Mouse (Mus musculus): ENCODE measurements around the gene Eif4a2. TPM values are rescaled to one million over a fixed set of nuclear protein-coding genes. Genes with fewer than 3 reads are reported as not detected.
"Not testable (repeated sequence)": the region's sequence is repeated elsewhere in the genome, so short reads cannot be mapped to it uniquely, and the experiment has no call there.

The Eif4a2 gene
- polyA plus RNA-seq (2012; rRNA removed): 624 and 781 TPM in 2 replicates

GRCm38 (mm10) chr16:23107231-23107942 lies at the start of gene Eif4a2:
TSS of gene Eif4a2 (plus strand) at chr16:23107444.
- peak; percentile 95 for DNase-seq (ENCODE audit: low spot score)

GRCm38 (mm10) chr16:23057668-23058447 lies 49.4 kb upstream of the Eif4a2 start, which contains the start of gene Kng1:
TSS of gene Kng1 (plus strand) at chr16:23057865.
- DNase-seq (ENCODE audit: low spot score): not testable (repeated sequence)

DNA sequence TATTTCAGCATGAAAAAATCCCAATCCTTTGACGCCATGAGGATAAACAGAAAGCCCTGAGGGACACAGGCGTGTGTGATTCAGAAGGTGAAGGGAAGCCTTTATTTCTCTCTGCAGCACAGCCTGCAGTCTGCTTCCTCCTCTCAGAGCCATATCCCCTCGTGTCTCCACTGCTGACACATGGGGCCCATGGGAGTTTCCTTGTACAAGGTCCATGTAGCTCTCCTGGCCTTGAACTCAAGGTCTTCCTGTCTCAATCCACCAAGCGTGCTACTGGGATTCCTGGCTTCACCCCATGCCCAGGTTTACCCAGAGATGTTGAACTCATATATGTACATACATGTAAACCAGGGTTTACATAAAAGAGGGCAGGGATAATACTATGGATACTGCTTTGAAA lies 47.6 kb upstream of the Eif4a2 start:
- DNase-seq (ENCODE audit: low spot score): not testable (repeated sequence)

GRCm38 (mm10) chr16:23060781-23061325 lies 46.4 kb upstream of the Eif4a2 start:
- not testable (repeated sequence) for DNase-seq (ENCODE audit: low spot score)

GRCm38 (mm10) chr16:23077516-23077915 lies 29.7 kb upstream of the Eif4a2 start:
- DNase-seq (ENCODE audit: low spot score): not testable (repeated sequence)

GRCm38 (mm10) chr16:23087159-23087558 lies 20.1 kb upstream of the Eif4a2 start:
- DNase-seq (ENCODE audit: low spot score): not testable (repeated sequence)

DNA sequence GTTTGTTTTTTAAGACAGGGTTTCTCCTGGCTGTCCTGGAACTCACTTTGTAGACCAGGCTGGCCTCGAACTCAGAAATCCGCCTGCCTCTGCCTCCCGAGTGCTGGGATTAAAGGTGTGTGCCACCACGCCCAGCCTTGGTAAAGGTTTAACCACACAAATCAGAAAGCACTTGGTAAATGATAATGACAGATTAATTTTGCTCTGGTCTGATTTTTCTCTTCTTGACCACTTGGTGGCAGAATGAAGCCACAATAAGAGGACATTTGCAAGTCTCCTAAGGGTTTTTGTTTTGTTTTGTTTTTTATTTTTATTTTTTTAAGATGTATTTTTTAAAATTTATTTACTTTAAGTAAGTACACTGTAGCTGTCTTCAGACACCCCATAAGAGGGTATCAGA lies 19.5 kb upstream of the Eif4a2 start:
- not testable (repeated sequence) for DNase-seq (ENCODE audit: low spot score)

GRCm38 (mm10) chr16:23088491-23088890 lies 18.8 kb upstream of the Eif4a2 start:
- not testable (repeated sequence) for DNase-seq (ENCODE audit: low spot score)

DNA sequence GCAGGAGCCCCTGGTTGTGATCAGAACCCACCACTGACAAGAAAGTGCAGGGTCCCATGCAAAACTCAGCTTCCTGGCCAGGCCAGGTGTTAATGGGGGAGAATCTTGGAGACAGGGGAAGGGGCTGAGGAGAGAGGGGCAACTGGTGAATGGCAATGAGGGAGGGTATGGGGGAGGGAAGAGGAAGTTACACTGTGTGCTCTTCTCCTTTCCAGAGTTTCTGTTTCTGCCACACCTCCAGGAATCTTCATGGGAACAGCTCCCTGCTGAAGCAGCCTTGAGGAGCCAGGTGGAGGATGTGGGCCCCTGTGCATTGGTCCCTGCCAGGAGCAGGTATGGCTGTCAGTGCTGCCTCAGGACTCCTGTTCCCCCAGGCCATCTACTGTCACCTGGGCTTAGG lies 15.9 kb upstream of the Eif4a2 start:
- DNase-seq (ENCODE audit: low spot score): not testable (repeated sequence)

- DNase-seq (ENCODE audit: low spot score): no peak
Observed at GRCm38 (mm10) chr16:23093321-23093953, 13.8 kb upstream of the Eif4a2 start.

DNA sequence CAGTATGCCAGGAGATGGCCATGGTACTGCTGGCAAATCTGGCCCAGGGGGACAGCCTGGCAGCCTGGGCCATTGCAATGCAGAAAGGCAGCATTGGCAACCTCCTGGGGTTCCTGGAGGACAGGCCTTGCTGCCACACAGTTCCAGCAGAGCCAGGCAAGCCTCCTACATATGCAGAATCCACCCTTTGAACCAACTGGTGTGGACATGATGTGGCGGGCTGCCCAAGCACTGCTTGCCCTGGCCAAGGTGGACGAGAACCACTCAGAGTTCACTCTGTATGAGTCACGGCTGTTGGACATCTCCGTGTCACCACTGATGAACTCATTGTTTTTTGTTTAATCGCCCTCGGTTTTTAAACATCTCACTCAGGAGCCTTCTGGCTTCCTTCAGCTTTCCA lies 13.1 kb upstream of the Eif4a2 start:
- no peak for DNase-seq (ENCODE audit: low spot score)

GRCm38 (mm10) chr16:23095581-23095980 lies 11.7 kb upstream of the Eif4a2 start:
- not testable (repeated sequence) for DNase-seq (ENCODE audit: low spot score)

GRCm38 (mm10) chr16:23096886-23097285 lies 10.4 kb upstream of the Eif4a2 start:
- not testable (repeated sequence) for DNase-seq (ENCODE audit: low spot score)

- not testable (repeated sequence) for DNase-seq (ENCODE audit: low spot score)
Observed at GRCm38 (mm10) chr16:23097290-23098104, 9.7 kb upstream of the Eif4a2 start.

DNA sequence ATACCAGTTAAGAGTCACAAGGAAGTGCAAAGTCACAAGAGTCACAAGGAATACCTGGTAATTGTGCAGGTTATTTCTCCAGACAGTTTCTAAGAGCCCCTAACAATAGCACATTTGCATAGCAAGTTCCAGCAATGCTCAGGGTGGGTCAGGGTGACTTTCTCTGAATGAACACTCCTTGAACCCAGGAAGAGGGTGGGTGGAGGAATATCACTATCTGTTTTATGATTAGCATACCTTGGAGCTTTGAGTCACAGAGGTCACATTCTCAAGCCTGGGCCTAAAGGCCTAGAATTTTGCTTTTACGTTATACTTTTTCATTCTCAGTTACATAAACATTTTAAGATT lies 9.2 kb upstream of the Eif4a2 start:
- not testable (repeated sequence) for DNase-seq (ENCODE audit: low spot score)

GRCm38 (mm10) chr16:23099632-23100031 lies 7.6 kb upstream of the Eif4a2 start:
- no peak for DNase-seq (ENCODE audit: low spot score)

- no peak for DNase-seq (ENCODE audit: low spot score)
Observed at GRCm38 (mm10) chr16:23100099-23100575, 7.1 kb upstream of the Eif4a2 start.

GRCm38 (mm10) chr16:23100613-23101012 lies 6.6 kb upstream of the Eif4a2 start:
- DNase-seq (ENCODE audit: low spot score): no peak

GRCm38 (mm10) chr16:23102340-23103037 lies 4.8 kb upstream of the Eif4a2 start:
- no peak for DNase-seq (ENCODE audit: low spot score)

DNA sequence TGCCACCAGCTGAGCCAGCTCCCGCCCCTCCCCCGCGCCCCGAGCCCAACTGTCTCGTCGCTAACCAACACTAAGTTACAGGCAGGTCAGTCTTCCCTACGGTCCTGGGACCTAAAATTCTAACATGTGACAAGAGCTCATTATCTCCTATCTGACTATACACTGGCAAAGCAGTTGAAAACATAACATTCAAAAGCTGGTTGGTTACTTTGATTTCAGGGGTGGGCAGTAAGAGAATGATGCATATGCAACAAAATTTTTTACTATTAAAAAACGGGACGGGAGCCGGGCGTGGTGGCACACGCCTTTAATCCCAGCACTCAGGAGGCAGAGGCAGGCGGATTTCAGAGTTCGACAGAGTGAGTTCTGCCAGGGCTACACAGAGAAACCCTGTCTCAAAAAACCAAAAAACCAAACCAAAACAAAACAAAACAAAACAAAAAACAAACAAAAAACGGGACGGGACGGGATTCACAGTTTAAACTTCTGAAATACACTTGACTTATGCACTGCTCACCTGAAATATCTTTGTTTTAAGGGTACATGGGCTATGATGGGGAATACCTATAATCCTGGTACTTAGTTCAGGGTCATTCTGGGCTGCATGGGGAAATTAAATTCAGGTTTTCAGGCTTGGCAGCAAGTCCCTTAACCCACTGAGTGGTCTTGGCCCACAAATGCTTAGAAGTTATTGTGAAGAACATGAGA lies 4.1 kb upstream of the Eif4a2 start:
- no peak for DNase-seq (ENCODE audit: low spot score)

Measured in urinary bladder, adult 2 months (tissue).